Mouse (Mus musculus) adrenal gland, postnatal 25 days (tissue): ENCODE results near the gene Scaper. TPM values are rescaled to one million over a fixed set of nuclear protein-coding genes. Genes with fewer than 3 reads are reported as not detected.
A peak's percentile ranks its signal among the peaks of the same experiment; 100 is the strongest.

ENCODE experiments used
- DNase-seq: peaks from one replicate; pipeline ENCODE4 v3.0.0; 2021; ENCODE audit warnings: mixed read lengths
- total RNA-seq: library from RNA; stranded (reverse); gene quantifications from 2 replicates; pipeline ENCODE4 v1.2.3, GENCODE M21; 2021

Gene Scaper
- total RNA-seq, 1 experiment from 2014 or later, result 14.0 TPM

DNA sequence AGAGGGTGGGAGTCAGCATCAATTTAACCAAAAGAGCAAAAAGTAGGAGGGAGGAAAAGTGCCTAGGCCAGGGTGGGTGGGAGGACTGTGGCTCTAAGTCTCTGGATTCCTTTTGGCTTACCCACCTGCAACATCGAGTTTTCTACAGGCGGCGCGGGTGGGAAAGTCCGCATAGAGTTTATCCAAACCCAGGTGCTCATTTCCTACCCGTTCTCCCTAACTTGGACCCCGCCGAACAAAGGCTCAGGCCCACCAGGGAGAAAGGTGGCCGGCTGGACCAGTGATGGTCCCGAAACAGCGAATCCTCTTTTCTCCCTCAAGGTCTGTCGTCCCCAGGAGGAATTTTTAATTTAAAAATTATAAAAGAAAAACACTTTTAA lies 397.5 kb downstream of the Scaper start:
- DNase-seq, result no peak

- no peak for DNase-seq
These were observed 398.1 kb downstream of the Scaper start for GRCm38 (mm10) chr9:55539661-55540390.

DNA sequence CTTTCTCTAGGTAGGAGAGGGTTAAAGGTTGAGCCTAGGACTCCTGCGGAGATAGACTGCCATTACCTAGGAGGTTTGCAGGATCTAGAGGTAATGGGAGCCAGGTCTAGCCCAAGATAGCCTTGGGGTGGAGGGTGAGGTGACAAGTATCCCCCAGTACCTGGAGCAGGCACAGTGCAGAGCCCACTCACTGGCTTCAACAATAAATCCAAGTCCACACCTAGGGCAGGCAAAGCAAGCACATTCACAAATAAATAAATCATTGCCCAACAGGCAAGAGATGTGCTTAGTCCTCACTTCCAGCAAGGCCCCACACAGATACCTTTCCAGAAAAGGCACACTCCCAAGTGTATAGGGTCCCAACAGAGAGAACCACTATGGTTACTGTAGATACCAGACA lies 398.9 kb downstream of the Scaper start:
- DNase-seq, result no peak

- no peak for DNase-seq
These were observed 399.5 kb downstream of the Scaper start, which contains the start of gene Isl2 for GRCm38 (mm10) chr9:55538377-55538776. Isl2 (plus strand) TSS chr9:55538672.

DNA sequence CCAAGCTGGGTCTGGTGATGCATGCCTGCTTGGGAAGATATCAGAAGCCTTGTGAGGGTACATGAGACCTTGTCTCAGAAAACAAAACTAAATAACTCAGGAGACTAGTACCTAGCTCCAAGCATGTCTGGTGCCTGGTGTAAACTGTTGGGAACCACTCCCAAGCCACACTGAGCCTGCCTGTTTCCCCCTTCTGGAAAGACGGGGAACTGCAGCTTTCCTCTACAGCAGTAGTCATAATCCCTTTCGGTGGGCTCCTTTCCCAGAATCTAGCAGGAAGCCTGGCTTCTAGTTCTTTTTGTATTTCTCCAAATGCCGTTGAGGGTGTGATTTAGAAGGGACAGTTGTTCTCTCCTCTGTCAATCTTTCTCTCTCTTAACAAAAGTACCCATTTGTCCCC lies 402.0 kb downstream of the Scaper start:
- DNase-seq, result peak; percentile 50

- DNase-seq, result no peak
These were observed 412.2 kb downstream of the Scaper start for GRCm38 (mm10) chr9:55525716-55526115.

DNA sequence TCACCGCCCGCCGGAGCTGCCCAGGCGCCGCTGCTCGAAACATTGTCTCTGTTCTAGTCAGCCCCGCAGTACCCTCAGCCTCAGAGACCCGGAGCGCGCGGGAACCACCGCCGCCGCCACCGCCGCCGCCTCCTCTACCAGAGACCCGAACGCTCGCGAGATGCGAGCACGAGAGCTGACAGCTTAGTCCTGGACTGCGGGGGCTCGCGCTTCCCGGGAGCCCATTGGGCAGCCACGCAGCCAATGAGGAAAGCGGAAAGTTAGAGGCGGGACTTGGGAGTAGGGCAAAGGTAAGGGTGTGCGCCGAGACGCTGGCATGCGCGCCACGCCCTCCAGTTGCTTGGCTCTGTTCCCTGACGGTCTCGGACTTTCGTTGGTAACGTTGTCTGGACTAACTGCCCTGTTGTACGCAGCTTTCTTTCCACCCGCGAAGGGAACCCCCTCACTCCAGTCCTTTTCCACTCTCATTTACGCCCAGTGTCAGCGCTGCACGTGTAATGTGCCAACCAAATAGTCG lies 425.8 kb downstream of the Scaper start, which contains the start of gene Etfa:
TSS of gene Etfa (minus strand) at position 217 of the 517 bp plus-strand sequence.
- DNase-seq, result peak; percentile 94

DNA sequence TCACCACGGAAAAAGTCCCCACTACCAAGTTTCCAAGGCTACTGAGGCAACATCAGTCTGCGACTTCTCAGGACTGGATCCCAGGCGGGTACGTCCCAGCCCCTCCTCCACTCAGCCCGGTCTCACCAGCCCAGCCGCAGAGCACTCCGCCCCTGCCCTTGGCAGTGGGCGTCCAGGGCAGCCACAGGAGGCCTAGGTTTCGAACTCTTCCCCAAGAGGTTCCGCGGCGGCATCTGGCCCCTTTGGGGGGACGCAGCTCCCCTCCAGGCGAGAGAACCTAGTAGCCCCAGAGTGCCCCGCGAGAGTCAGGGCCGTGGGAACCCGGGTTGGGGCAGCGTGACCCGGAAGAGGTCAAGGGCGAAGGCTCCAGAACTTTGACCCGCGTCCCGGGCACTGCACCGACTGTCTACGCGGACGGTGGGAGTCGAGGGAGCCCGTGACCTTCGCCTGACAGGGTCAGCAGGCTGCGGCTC lies 426.4 kb downstream of the Scaper start:
- DNase-seq, result peak; percentile 64

DNA sequence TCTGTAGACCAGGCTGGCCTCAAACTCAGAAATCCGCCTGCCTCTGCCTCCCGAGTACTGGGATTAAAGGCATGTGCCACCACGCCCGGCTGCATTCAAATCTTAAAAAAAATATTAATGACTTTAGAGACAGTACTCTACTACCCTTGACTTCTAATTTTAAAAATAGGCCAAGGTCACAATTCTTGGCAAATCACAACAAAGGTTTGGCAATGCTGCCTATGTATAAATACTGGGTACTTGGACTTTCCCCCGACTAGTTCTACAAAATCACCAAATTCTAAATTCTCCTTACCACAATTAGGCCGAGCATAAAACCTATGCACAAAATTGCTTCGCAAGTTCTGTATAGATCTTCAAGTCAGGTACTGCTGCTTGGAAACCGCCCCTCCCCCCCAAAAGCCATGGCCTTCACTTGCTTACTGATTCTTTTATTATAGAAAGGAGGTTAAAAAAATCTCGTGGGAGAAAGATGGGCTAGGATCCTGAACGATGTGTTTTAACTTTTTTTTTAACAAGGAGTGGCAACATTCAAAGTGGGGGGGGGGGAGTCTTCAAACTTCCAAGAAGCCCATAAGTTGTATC lies 427.2 kb downstream of the Scaper start:
- DNase-seq, result peak; percentile 30

- no peak for DNase-seq
These were observed 428.2 kb downstream of the Scaper start for GRCm38 (mm10) chr9:55509731-55510130.

DNA sequence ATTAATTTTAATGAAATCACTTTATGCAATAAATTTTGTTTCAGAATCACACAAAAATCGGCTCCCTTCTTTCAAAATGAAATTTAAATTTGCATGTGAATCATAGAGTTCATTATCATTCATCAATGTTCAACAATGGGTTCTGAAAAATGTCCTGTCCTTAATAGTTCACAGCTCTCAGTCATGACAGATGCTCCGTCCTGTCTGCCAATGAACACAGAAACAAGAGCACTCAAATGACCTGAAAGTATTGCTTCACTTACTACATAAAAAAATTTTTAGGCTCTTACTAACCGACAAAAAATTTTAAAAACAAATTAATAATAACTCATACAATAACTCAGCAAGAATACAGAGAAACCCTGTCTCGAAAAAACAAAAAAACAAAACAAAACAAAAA lies 429.2 kb downstream of the Scaper start:
- DNase-seq, result no peak

DNA sequence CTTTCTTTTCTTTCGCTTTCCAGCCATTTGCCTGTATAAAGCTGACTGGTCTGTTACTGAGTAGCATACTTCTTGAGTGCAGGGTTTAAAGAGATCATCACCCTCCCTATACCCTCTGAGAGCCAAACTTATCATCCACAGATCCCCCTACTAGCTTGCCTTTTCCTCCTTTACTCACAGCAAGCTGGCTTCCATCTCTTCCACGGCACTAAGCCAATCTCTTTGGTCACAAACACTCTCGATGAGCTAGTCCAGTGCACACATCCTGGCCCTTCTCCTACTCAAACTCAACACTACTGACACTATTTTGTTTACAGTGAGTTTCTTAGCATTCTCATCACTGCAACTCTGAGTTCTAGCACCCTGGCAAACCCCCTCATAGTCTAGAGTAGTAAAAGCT lies 430.0 kb downstream of the Scaper start:
- DNase-seq, result no peak

Other genes starting within 250 kb of the Scaper start
- not detected in 2 replicates for gene 4930563M21Rik, start 72.4 kb upstream of the Scaper start, total RNA-seq
- 30.7 and 40.7 TPM in 2 replicates for gene Rcn2, start 103.7 kb upstream of the Scaper start, total RNA-seq
- 0.76 and 0.90 TPM in 2 replicates for gene Pstpip1, start 151.8 kb upstream of the Scaper start, total RNA-seq
- gene Tspan3, start 227.4 kb upstream of the Scaper start, total RNA-seq, result 83.2 and 102 TPM in 2 replicates